Mouse (Mus musculus) embryonic facial prominence, embryonic 11.5 days (tissue): ENCODE data around the gene Fkbp14. TPM values are rescaled to one million over a fixed set of nuclear protein-coding genes. Genes with fewer than 3 reads are reported as not detected.

Source experiments
- ATAC-seq: fragments of 200-750 bp; cut with Nextera tagmentation; replicated peaks from 2 replicates; pipeline ENCODE4 v1.8.0; 2017; ENCODE audit warnings: low read depth; ENCODE audit not compliant: insufficient number of reproducible peaks, low FRiP score, low TSS enrichment
- DNase-seq: peaks from one replicate; pipeline ENCODE4 v3.0.0-alpha.2; 2015; ENCODE audit warnings: low spot score
- H3K27ac ChIP-seq: fragments of 300-500 bp; sonication (generic); replicated peaks from 2 replicates; pipeline ENCODE4 v1.5.1; 2014; ENCODE audit warnings: mild to moderate bottlenecking, low read depth, low read length, control low read depth
- H3K27me3 ChIP-seq: fragments of 300-500 bp; sonication (generic); 2 replicates; pipeline ENCODE4 v1.6.1; 2014; ENCODE audit warnings: mild to moderate bottlenecking, low read length, moderate library complexity, mixed read lengths; ENCODE audit not compliant: control insufficient read depth, insufficient read depth
- H3K36me3 ChIP-seq: fragments of 300-500 bp; sonication (generic); replicated peaks from 2 replicates; pipeline ENCODE4 v1.6.1; 2014; ENCODE audit warnings: low read depth, mild to moderate bottlenecking, low read length, moderate library complexity, mixed read lengths; ENCODE audit not compliant: control insufficient read depth, insufficient read depth
- H3K4me1 ChIP-seq: fragments of 300-500 bp; sonication (generic); 2 replicates; pipeline ENCODE4 v1.6.1; 2014; ENCODE audit warnings: low read length, mixed read lengths; ENCODE audit not compliant: control insufficient read depth, insufficient read depth
- H3K4me2 ChIP-seq: fragments of 300-500 bp; sonication (generic); 2 replicates; pipeline ENCODE4 v1.6.1; 2014; ENCODE audit warnings: low read depth, mild to moderate bottlenecking, control low read depth, low read length, moderate library complexity
- H3K4me3 ChIP-seq: fragments of 300-500 bp; sonication (generic); 2 replicates; pipeline ENCODE4 v1.5.1; 2014; ENCODE audit warnings: low read depth, low read length, control low read depth
- H3K9ac ChIP-seq: fragments of 300-500 bp; sonication (generic); replicated peaks from 2 replicates; pipeline ENCODE4 v1.6.1; 2014; ENCODE audit warnings: mild to moderate bottlenecking, control low read depth, low read length
- H3K9me3 ChIP-seq: fragments of 300-500 bp; sonication (generic); replicated peaks from 2 replicates; pipeline ENCODE4 v1.6.1; 2016; ENCODE audit warnings: mild to moderate bottlenecking, low read length, inconsistent platforms, mixed read lengths; ENCODE audit not compliant: control insufficient read depth
- WGBS: fragments of 180-500 bp; shearing (Covaris S2); extraction: QIAGEN DNeasy Blood & Tissue Kit; methylation state at CpG from one replicate; pipeline ENCODE4 v1.1.7; 2014; 5-methylcytosine and 5-hydroxymethylcytosine counted together
- polyA plus RNA-seq: library from polyadenylated mRNA; unstranded; fragments of >200 nt; fragmentation: Nextera tagmentation; extraction: Ambion mirVana; gene quantifications from 2 replicates; pipeline ENCODE4 v1.2.1, GENCODE M21; 2014

Gene Fkbp14
- polyA plus RNA-seq, 1 experiment from 2014 or later = 23.9 TPM

DNA sequence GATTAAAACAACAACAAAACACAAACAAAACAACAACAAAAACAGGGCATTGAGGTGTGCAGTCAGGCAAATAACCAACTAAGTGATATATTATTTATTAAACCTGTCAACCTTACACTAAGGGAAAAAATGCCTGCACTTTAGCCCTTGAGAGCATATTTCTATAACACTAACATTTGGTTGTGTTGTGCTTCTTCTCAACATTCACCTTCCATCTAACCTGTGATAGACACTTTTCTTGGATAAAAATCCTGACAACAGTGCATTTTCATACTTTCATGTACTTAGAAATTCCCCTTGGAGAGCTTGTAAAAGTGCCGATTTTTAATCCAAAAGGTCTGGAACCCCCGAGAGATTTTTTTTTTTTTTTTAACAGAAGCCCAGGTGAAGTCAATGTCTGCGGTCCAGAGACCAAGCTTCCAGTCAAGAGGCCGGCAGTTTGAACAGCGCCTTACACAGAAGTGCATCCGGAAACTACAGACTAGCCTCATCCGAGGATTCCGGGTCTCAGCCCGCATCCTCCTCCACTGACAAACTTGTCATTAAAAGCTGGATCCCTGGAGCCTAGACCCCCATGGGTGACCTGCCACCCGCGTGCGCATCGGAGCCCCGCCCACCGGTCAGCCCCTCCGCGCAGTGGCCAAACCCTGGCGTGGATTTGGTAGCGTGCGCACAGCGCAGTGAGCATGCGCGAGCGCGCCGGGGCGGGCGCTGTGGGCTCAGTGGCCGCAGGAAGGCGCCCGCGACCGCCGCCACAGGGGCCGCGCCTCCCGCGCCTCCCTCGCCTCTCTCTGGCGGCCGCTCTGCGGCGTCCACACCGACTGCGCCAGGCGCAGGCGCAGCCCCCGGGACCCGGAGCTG is 2.4 kb downstream of the Fkbp14 start, which contains the start of gene Plekha8:
TSS of gene Plekha8 (plus strand) at position 643 of the 861 bp plus-strand sequence.
- under 1% methylated on average over 47 of the region's 49 CpGs for WGBS
- Histone ChIP-seq H3K9ac (peak within 1 kb of the TSS; percentile 85), H3K4me2 (peak within 1 kb of the TSS; percentile 69), H3K4me3 (peak within 1 kb of the TSS; percentile 80), H3K9me3 (no peaks in the 10 kb centered on the region), H3K27ac (no peak within 1 kb of the TSS; the same call in 1 of the 2 replicates), H3K36me3 (no peaks in the 10 kb centered on the region), H3K4me1 (no peaks in the 10 kb centered on the region), H3K27me3 (no peaks in the 10 kb centered on the region)
- ATAC-seq (peak; percentile 91), DNase-seq (peak; percentile 95)

DNA sequence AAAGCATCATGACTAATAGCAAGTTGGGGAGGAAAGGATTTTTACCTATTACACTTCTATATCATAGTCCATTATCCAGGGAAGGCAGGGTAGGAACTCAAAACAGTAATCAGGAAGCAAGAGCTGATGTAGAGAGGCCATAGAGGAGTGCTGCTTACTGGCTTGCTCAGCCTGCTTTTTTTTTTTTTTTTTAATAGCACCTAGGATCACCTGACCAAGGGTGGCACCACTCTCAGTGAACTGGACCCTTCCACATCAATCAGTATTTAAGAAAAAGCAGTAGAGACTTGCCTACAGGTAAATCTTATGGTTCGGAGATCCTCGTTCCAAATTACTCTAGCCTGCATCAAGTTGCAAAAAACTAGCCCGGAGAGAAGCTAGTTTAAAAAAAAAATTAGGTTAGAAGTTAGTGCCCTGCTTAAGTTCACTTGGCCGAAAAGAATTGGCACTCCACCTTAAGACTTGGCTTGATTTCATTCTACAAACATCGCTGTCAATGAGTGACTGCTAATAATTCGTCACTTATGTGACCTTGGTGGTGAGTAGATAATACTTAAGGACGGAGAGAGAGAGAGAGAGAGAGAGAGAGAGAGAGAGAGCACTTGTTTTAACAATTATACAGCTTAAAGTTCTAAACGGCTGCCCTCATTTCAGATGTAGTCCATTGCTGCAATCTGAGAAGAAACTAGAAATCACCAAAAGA is 3.2 kb downstream of the Fkbp14 start:
- H3K9ac ChIP-seq = no peak overlapping the region
- DNase-seq (no peak), ATAC-seq (no peak)
- H3K27ac ChIP-seq = no peak overlapping the region
- no peaks in the 10 kb centered on the region for H3K36me3 ChIP-seq
- H3K4me2 ChIP-seq = no peak overlapping the region; the same call in 1 of the 2 replicates
- peak overlapping the region; percentile 55; the same call in 1 of the 2 replicates for H3K4me3 ChIP-seq
- H3K27me3 ChIP-seq = no peaks in the 10 kb centered on the region
- H3K4me1 ChIP-seq = no peaks in the 10 kb centered on the region
- WGBS = 55% methylated on average over 8 of the region's 8 CpGs
- H3K9me3 ChIP-seq = no peaks in the 10 kb centered on the region

GRCm38 (mm10) chr6:54592938-54593535 is 4.1 kb downstream of the Fkbp14 start:
- no peaks in the 10 kb centered on the region for H3K36me3 ChIP-seq
- H3K9ac ChIP-seq = peak overlapping the region; percentile 62
- DNase-seq (peak; percentile 90), ATAC-seq (peak; percentile 70; the same call in 1 of the 2 replicates)
- peak overlapping the region; percentile 55 for H3K4me3 ChIP-seq
- H3K4me1 ChIP-seq = no peaks in the 10 kb centered on the region
- no peak overlapping the region for H3K27ac ChIP-seq
- H3K27me3 ChIP-seq = no peaks in the 10 kb centered on the region
- WGBS = under 1% methylated on average over 20 of the region's 20 CpGs
- peak overlapping the region; percentile 64 for H3K4me2 ChIP-seq
- no peaks in the 10 kb centered on the region for H3K9me3 ChIP-seq

DNA sequence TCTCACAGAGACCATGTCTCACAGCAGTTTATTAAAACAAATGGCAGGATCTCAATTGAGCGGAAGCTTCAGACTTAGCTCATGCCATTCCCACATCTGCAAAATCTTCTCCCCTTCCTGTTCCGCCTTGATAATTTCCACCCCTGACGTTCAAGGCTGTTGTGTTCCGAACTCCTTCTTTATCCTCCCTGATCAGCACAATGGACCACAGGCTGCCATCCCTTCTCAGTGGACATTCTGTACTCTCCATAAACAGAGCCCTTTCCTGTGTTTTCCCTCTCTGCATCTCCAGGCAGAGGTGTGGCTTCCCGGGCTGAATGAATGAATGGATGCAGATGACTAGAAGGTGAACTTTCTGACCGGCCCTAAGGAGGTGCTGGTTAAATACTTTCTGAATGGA is 5.3 kb downstream of the Fkbp14 start:
- no peaks in the 10 kb centered on the region for H3K27me3 ChIP-seq
- H3K4me3 ChIP-seq = peak overlapping the region; percentile 15; the same call in 1 of the 2 replicates
- H3K9me3 ChIP-seq = no peaks in the 10 kb centered on the region
- ATAC-seq = no peak
- no peaks in the 10 kb centered on the region for H3K4me1 ChIP-seq
- no peak overlapping the region; the same call in 1 of the 2 replicates for H3K9ac ChIP-seq
- no peak for DNase-seq
- 47% methylated on average over 6 of the region's 6 CpGs for WGBS
- no peak overlapping the region for H3K27ac ChIP-seq
- peak overlapping the region; percentile 28 for H3K4me2 ChIP-seq
- no peaks in the 10 kb centered on the region for H3K36me3 ChIP-seq

DNA sequence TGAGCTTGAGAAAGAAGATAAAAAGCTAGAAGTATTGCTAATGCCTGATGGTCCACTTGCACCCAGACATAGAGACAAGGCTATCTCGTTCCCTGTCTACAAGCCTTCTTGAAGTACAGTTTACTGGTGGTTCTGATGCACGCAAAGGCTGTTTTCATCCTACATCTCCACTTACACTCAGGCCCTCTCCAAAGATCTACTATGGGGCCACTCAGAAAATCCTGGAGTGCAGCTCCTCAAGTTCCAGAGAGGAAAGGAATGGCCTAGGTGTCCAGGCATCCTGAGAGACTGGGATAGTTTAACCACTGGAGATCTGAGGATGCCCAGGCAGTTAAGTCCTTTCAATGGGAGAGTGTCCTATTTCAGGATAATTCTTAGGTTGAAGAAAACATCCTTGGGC is 6.4 kb downstream of the Fkbp14 start:
- Histone ChIP-seq H3K9ac (no peak overlapping the region), H3K36me3 (no peaks in the 10 kb centered on the region), H3K4me1 (no peaks in the 10 kb centered on the region), H3K9me3 (no peaks in the 10 kb centered on the region), H3K4me3 (no peak overlapping the region), H3K4me2 (no peak overlapping the region), H3K27me3 (no peaks in the 10 kb centered on the region), H3K27ac (no peak overlapping the region)
- ATAC-seq (no peak), DNase-seq (no peak)
- WGBS = 100% methylated on average over 2 of the region's 2 CpGs

GRCm38 (mm10) chr6:54588212-54588611 is 8.9 kb downstream of the Fkbp14 start:
- no peak overlapping the region for H3K9ac ChIP-seq
- no peaks in the 10 kb centered on the region for H3K27me3 ChIP-seq
- DNase-seq (no peak), ATAC-seq (no peak)
- no peak overlapping the region for H3K4me3 ChIP-seq
- no peaks in the 10 kb centered on the region for H3K4me1 ChIP-seq
- no peak overlapping the region for H3K4me2 ChIP-seq
- H3K27ac ChIP-seq = no peak overlapping the region
- H3K9me3 ChIP-seq = no peaks in the 10 kb centered on the region
- 65% methylated on average over 1 of the region's 1 CpGs for WGBS
- H3K36me3 ChIP-seq = no peaks in the 10 kb centered on the region

GRCm38 (mm10) chr6:54587683-54588082 is 9.4 kb downstream of the Fkbp14 start:
- DNase-seq (no peak), ATAC-seq (no peak)
- no peaks in the 10 kb centered on the region for H3K36me3 ChIP-seq
- H3K4me3 ChIP-seq = no peak overlapping the region
- H3K9ac ChIP-seq = no peak overlapping the region
- H3K27me3 ChIP-seq = no peaks in the 10 kb centered on the region
- no peaks in the 10 kb centered on the region for H3K4me1 ChIP-seq
- H3K9me3 ChIP-seq = no peaks in the 10 kb centered on the region
- no peak overlapping the region for H3K4me2 ChIP-seq
- WGBS = 73% methylated on average over 4 of the region's 4 CpGs
- no peak overlapping the region for H3K27ac ChIP-seq
